Mouse (Mus musculus) midbrain, embryonic 11.5 days (tissue): ENCODE measurements at regions not wholly inside any gene's neighbourhood (a gene's known extent, or its start where the extent isn't known, plus 50 kb on each side); places are given as distances from the start of the nearest gene placed in this dataset.

Source experiments
- ATAC-seq: fragments of 200-750 bp; cut with Nextera tagmentation; 2 replicates; pipeline ENCODE4 v1.8.0; 2017; ENCODE audit warnings: moderate TSS enrichment, moderate library complexity; ENCODE audit not compliant: low FRiP score
- DNase-seq: peaks from one replicate; pipeline ENCODE4 v3.0.0; 2015; ENCODE audit warnings: low spot score; ENCODE audit errors: missing footprints
- H3K27ac ChIP-seq: fragments of 300-500 bp; sonication (generic); 2 replicates; pipeline ENCODE4 v1.5.1; 2014; ENCODE audit warnings: low read depth, low read length
- H3K27me3 ChIP-seq: fragments of 300-500 bp; sonication (generic); 2 replicates; pipeline ENCODE4 v1.6.1; 2014; ENCODE audit warnings: mild to moderate bottlenecking, low read length, moderate library complexity, mixed read lengths; ENCODE audit not compliant: control insufficient read depth, insufficient read depth
- H3K36me3 ChIP-seq: fragments of 300-500 bp; sonication (generic); 2 replicates; pipeline ENCODE4 v1.6.1; 2014; ENCODE audit warnings: mild to moderate bottlenecking, low read length, moderate library complexity, mixed read lengths; ENCODE audit not compliant: control insufficient read depth, insufficient read depth
- H3K4me1 ChIP-seq: fragments of 300-500 bp; sonication (generic); 2 replicates; pipeline ENCODE4 v1.6.1; 2014; ENCODE audit warnings: low read length; ENCODE audit not compliant: control insufficient read depth, insufficient read depth
- H3K4me2 ChIP-seq: fragments of 300-500 bp; sonication (generic); 2 replicates; pipeline ENCODE4 v1.6.1; 2014; ENCODE audit warnings: mild to moderate bottlenecking, moderate library complexity
- H3K4me3 ChIP-seq: fragments of 300-500 bp; sonication (generic); 2 replicates; pipeline ENCODE4 v1.5.1; 2014; ENCODE audit warnings: low read depth, low read length
- H3K9ac ChIP-seq: fragments of 300-500 bp; sonication (generic); 2 replicates; pipeline ENCODE4 v1.6.1; 2014; ENCODE audit warnings: low read length
- H3K9me3 ChIP-seq: fragments of 300-500 bp; sonication (generic); 2 replicates; pipeline ENCODE4 v1.6.1; 2016; ENCODE audit warnings: low read length; ENCODE audit not compliant: control insufficient read depth
- WGBS: fragments of 180-500 bp; shearing (Covaris S2); extraction: QIAGEN DNeasy Blood & Tissue Kit; methylation state at CpG from one replicate; pipeline ENCODE4 v1.1.7; 2014; 5-methylcytosine and 5-hydroxymethylcytosine counted together

DNA sequence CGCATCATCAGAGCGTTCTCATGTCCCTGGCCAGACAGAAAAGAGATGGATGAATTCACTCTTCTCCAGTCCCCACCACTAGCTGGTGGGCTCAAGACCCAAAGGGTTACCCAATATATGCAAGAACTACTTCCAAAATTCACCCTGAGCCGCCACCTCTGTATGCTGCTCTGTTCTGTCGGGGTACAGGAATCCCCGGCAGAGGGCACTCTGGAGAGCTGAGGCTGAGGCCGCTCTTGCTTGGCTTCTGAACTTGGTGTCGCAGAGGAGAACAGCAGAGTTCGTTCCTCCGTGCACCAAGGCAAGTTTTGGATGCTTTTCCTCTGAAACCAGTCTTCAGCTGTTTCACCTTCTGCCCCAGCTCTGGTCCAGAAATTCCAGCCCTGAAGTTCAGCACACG, 157.5 kb upstream of the Lmo4 start:
- Histone ChIP-seq H3K4me1 (no peaks in the 10 kb centered on the region; the same call in 1 of the 2 replicates), H3K36me3 (no peaks in the 10 kb centered on the region), H3K9ac (no peak overlapping the region), H3K9me3 (no peaks in the 10 kb centered on the region), H3K4me3 (no peak overlapping the region), H3K4me2 (no peak overlapping the region), H3K27ac (no peak overlapping the region), H3K27me3 (no peaks in the 10 kb centered on the region)
- ATAC-seq (no peak), DNase-seq (no peak)
- 59% methylated on average over 10 of the region's 10 CpGs for whole genome bisulfite sequencing

DNA sequence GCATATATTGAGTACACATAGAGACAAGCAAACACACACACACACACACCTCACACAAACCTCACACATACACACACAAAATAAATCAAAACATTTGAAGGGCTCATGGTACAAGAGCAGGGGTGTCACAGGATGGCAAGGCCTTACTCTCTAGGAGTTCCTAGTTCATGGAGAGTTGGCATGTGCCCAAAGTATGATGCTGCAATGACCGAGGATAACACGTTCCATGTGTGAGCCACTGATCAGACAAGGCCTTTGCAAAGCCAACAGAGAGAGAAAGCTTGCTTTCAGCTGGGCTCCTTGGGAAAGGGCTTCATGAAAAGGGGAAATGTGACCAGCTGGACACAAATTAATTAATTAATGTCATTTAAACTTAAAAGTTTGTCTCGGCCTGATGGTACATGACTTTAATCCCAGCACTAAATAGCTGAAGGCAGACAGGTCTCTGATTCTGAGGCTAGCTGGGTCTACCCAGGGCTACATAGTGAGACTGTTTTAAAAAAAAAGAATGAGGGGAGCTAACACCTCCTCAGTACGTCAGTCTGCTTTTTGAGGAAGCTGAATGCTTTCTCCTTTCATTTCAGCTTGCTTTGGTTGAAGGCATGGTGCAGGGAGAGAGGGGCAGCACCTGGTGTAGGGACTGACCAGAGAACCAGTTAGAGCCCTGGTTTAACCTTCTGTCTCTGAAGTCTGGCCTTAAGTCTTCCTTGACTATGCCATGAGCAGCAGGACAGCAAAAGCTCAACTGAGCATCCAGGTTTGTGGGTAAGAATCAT, 156.4 kb upstream of the Lmo4 start:
- Histone ChIP-seq H3K4me1 (no peaks in the 10 kb centered on the region), H3K9ac (no peak overlapping the region), H3K4me3 (no peak overlapping the region), H3K36me3 (no peaks in the 10 kb centered on the region), H3K4me2 (no peak overlapping the region), H3K27me3 (no peaks in the 10 kb centered on the region), H3K27ac (no peak overlapping the region), H3K9me3 (no peaks in the 10 kb centered on the region)
- ATAC-seq (no peak), DNase-seq (no peak)
- 88% methylated on average over 4 of the region's 4 CpGs for WGBS

DNA sequence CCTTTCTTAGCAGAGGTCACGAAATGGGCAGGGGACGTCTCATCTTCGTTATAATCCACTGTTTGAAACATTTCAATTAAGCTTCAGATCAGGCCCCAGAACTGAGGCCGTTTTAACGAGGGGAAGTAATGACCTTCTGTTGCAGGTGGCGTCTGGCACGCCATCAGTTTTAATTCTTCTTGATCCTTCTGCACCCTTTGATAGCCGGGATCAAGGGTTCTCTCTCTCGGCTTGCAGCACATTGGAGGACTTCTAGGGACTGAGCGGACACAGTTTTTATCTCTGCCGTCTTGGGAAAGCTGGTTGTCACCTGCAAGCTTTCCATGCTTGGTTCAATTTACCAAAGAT, 151.9 kb upstream of the Lmo4 start:
- DNase-seq, result no peak
- 73% methylated on average over 11 of the region's 11 CpGs for WGBS
- Histone ChIP-seq H3K36me3 (no peaks in the 10 kb centered on the region), H3K9ac (no peak overlapping the region), H3K27me3 (no peaks in the 10 kb centered on the region), H3K27ac (no peak overlapping the region), H3K4me1 (no peaks in the 10 kb centered on the region), H3K4me3 (no peak overlapping the region), H3K4me2 (no peak overlapping the region), H3K9me3 (no peaks in the 10 kb centered on the region)
- no peak for ATAC-seq

DNA sequence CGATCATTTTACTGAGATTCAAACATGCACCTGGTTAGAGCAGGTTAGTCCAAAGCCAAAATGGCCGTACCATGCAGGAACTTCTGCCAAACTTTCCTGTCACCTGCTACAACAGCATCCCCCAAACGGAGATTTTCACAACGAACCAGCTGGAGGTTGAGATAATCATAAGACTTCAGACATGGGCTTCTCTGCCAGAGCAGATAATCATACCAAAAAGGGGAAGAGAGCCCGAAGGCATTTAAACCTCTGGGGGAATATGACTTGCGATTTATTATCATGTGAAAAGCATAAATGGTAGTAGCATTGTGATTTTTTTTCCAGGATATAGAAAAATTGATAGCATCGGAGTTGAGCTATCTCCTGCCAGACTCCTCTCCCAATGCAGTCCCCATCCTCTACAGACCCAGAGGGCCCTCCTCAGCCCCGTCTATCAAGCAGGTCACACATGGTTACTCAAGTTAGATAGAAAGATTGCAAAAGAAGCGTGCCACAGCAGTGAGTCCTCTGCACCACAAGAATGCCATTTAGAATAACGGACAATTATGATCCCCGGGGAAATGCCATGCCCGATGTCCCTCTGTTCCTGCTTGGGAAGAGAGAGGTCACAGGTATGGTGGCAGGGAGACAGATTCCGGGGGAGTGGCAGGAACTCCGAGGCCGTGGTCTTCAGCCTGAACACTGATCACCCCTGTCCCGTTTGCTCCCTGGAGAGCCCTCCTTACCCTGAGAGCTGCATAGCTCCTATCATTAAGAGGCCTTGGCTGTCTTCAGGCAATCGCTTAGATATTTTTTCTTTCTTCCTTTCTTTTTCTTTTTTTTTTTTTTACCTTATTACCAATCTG, 151.3 kb upstream of the Lmo4 start:
- no peaks in the 10 kb centered on the region for H3K4me1 ChIP-seq
- H3K9ac ChIP-seq, result no peak overlapping the region
- WGBS, result 80% methylated on average over 17 of the region's 17 CpGs
- ATAC-seq (no peak), DNase-seq (no peak)
- no peak overlapping the region for H3K4me2 ChIP-seq
- no peaks in the 10 kb centered on the region for H3K27me3 ChIP-seq
- H3K36me3 ChIP-seq, result no peaks in the 10 kb centered on the region
- no peak overlapping the region for H3K27ac ChIP-seq
- no peaks in the 10 kb centered on the region for H3K9me3 ChIP-seq
- H3K4me3 ChIP-seq, result no peak overlapping the region

DNA sequence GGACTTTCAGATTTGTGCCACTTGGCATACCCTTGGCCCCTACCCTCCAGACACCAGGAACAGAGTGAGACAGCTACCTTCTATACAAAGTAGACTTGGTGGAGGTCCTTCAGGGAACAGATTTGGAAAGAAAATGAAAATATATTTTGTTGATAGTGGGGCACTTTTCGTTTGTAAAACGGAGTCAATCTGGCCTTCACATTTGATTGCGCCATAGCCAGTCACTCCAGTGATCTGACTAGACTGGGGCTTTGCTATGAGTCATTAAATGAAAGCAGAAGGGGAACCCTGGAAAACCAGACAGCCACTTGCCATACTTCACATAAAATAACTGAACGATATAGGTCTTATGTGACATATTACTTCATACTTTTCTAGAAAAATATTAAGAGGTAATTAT, 147.5 kb upstream of the Lmo4 start:
- no peak for ATAC-seq
- Histone ChIP-seq H3K4me1 (no peaks in the 10 kb centered on the region), H3K4me2 (no peak overlapping the region), H3K36me3 (no peaks in the 10 kb centered on the region), H3K9me3 (no peaks in the 10 kb centered on the region), H3K27me3 (no peaks in the 10 kb centered on the region), H3K27ac (no peak overlapping the region), H3K9ac (no peak overlapping the region), H3K4me3 (no peak overlapping the region)
- 89% methylated on average over 4 of the region's 4 CpGs for WGBS
- DNase-seq, result no peak

DNA sequence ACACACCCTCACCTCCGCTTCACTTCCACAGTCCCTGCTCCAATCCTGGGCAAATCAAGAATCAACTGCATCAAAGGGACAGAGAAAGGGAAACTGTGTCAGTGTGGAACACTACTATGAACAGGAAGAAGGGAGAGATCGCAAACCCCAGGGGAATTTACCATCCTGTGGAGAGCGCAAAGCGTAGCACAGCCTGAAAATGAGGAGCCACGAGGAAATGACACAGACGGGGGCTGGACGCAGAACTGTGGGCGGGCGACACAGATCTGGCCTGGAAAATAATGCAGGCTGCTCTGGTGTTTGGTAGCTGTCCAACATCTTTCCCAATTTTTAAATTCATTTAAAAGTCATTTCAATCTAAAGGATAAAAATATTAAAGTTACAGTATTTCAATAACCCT, 143.4 kb upstream of the Lmo4 start:
- no peaks in the 10 kb centered on the region for H3K4me1 ChIP-seq
- H3K9ac ChIP-seq, result no peak overlapping the region
- H3K36me3 ChIP-seq, result no peaks in the 10 kb centered on the region
- H3K9me3 ChIP-seq, result no peaks in the 10 kb centered on the region
- DNase-seq (no peak), ATAC-seq (no peak)
- no peak overlapping the region for H3K4me3 ChIP-seq
- no peak overlapping the region for H3K4me2 ChIP-seq
- H3K27ac ChIP-seq, result no peak overlapping the region
- WGBS, result 85% methylated on average over 9 of the region's 9 CpGs
- H3K27me3 ChIP-seq, result no peaks in the 10 kb centered on the region

DNA sequence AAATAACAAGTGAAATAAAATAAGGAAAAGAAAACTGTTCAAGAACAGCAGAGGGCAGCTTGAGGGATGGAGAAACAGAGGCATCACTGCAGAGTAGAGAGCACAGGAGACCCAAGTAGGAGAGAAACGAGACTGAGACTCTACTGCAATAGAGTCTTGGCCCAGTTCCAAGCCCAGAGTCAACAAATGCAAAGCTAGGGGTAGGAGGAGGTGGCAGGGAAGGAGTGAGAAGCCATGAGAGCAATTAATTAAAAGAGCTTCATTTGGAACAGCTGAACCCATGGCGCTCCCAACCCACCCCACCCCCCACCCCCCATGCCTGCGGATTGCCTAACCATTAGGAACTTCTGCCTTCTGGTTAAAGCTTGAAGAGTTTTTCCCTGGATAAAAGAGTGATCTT, 130.2 kb upstream of the Lmo4 start:
- Histone ChIP-seq H3K9ac (no peak overlapping the region), H3K27me3 (no peaks in the 10 kb centered on the region), H3K27ac (no peak overlapping the region), H3K9me3 (no peaks in the 10 kb centered on the region), H3K4me1 (no peaks in the 10 kb centered on the region), H3K4me3 (no peak overlapping the region), H3K36me3 (no peaks in the 10 kb centered on the region), H3K4me2 (no peak overlapping the region)
- 83% methylated on average over 3 of the region's 3 CpGs for WGBS
- ATAC-seq (no peak), DNase-seq (no peak)

DNA sequence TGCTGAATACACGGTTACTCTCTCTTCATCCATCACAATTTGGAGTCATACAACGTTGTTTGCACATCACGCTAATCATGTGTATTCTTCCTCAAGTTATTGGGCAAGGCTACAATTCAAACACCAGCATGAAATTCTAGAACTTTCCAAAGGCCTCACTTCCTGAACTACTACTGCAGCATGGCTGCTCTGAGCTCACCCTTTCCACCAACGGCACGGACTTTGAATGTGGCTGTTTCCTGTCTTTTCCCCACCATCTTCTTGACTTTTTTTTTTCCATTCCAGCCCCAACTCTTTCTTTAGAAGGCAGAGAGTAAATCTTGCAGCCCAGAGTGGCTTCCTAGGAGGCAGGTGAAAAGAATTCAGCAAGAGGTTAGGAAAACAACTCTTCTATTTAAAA, 129.2 kb upstream of the Lmo4 start:
- Histone ChIP-seq H3K4me2 (no peak overlapping the region), H3K4me3 (no peak overlapping the region), H3K27ac (no peak overlapping the region), H3K9ac (no peak overlapping the region), H3K27me3 (no peaks in the 10 kb centered on the region), H3K36me3 (no peaks in the 10 kb centered on the region), H3K9me3 (no peaks in the 10 kb centered on the region), H3K4me1 (no peaks in the 10 kb centered on the region)
- DNase-seq (no peak), ATAC-seq (no peak)
- 94% methylated on average over 5 of the region's 5 CpGs for WGBS

DNA sequence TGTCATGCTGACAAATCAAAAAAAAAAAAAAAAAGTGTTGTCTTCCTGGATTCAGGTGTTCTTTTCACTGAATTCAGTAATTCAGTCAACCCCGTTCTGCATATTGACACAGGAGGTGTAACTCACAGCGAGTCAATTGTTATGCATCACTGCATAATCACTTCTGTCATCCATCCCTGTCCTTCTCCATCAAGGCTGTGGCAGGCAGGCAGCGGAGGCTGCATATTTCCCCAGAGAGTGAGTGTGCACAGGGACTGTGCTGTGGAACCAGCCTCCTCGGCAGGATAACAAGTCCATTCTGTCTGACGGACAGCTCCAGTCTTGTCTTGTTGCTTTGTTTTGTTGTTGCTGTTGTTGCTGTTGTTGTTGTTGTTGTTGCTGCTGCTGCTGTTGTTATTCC, 127.3 kb upstream of the Lmo4 start:
- H3K4me1 ChIP-seq, result no peaks in the 10 kb centered on the region
- no peak overlapping the region for H3K4me3 ChIP-seq
- no peaks in the 10 kb centered on the region for H3K9me3 ChIP-seq
- ATAC-seq, result peak; percentile 76
- H3K27ac ChIP-seq, result no peak overlapping the region
- H3K36me3 ChIP-seq, result no peaks in the 10 kb centered on the region
- H3K9ac ChIP-seq, result no peak overlapping the region
- WGBS, result 22% methylated on average over 5 of the region's 5 CpGs
- no peaks in the 10 kb centered on the region for H3K27me3 ChIP-seq
- no peak overlapping the region for H3K4me2 ChIP-seq
- DNase-seq, result peak; percentile 78
